Comparison of ENCODE assay signal across 37 mouse cellular contexts in the genomic region with DNA sequence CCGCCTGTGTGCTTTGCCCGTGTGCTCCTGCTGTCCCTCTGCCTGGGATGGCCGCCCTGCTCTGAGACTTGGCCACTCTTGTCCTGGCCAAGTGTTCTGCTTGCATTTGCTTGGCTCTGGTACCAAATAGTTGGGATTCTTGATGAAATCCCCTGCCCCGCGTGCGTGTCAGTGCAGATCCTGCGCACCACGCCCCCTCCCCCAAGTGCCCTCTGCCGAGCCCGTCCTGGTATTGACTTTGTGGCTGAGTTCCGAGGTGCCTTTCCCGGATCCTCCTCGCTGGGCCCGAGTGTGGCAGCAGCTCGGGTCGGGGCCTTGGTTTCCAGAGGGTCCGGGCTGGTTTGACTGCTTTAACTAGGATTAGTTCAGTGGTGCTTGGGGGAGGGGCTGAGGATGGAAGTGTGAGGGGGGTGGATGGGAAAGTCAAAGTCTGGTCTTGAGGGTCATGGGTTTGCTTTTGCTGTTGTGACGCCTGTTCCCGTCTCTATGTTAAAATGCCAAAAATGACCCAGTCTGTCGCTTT. TPM values are rescaled to one million over a fixed set of nuclear protein-coding genes. Genes with fewer than 3 reads are reported as not detected.
DNase-seq lines count a peak whose midpoint lies in the region; ATAC-seq lines count a peak whose summit lies in the region.
"Had no signal": no experiment of that assay in that cellular context is flagged by ENCODE, and none has a peak within 500 bp of the region (broad histone marks: within the 10 kb centered on the region; RNA-seq: fewer than 3 reads in every experiment).

No protein-coding gene starts in this region.

- intact Hi-C loops in heart, postnatal 10 days (cut with DNase I): loop anchor here (5.0 kb wide), 1 partner anchor 235 kb away; no protein-coding TSS in a partner anchor

- ATAC-seq in lung, embryonic 16.5 days (ENCODE audit: low read depth): 0 out of 2 replicates have a peak, but pooled peaks have one; percentile 19
- ATAC-seq: forebrain, postnatal 0 days; liver, embryonic 12.5 days; liver, postnatal 0 days; midbrain, embryonic 16.5 days had no signal

- H3K4me1 ChIP-seq in lung, embryonic 16.5 days (replicated peaks; ENCODE audit: control insufficient read depth, insufficient read depth, low read length): 0 out of 2 replicates have a peak, but pooled peaks cover 3% of the 10 kb centered on the region
- H3K4me1 ChIP-seq: forebrain, embryonic 10.5 days; kidney, embryonic 15.5 days had no signal

- H3K27me3 ChIP-seq in lung, embryonic 16.5 days (ENCODE audit: control insufficient read depth, insufficient read depth, low read depth, low read length): no peaks in the 10 kb centered on the region
- H3K27me3 ChIP-seq: CH12.LX; kidney, embryonic 15.5 days; limb, embryonic 12.5 days; liver, embryonic 12.5 days; stomach, embryonic 15.5 days had no signal

- no peaks in the 10 kb centered on the region for H3K9me3 ChIP-seq in lung, embryonic 16.5 days (ENCODE audit: control insufficient read depth, low read length)
- H3K9me3 ChIP-seq: forebrain, embryonic 10.5 days; heart, embryonic 10.5 days; kidney, embryonic 15.5 days; limb, embryonic 12.5 days; liver, embryonic 12.5 days; stomach, embryonic 15.5 days had no signal

- whole genome bisulfite sequencing in lung, embryonic 16.5 days: 57% methylated on average over 20 of the region's 20 CpGs

- H3K9ac ChIP-seq in lung, embryonic 16.5 days (ENCODE audit: low read length): no peak overlapping the region; the same call in 1 of the 2 replicates
- H3K9ac ChIP-seq: forebrain, postnatal 0 days; hindbrain, embryonic 14.5 days; kidney, embryonic 15.5 days; limb, embryonic 12.5 days; liver, embryonic 12.5 days; liver, postnatal 0 days; stomach, embryonic 15.5 days had no signal

- peak; percentile 88 for DNase-seq in heart, adult 11 months
- no peak for DNase-seq in heart, postnatal 10 days
- DNase-seq in lung, adult 18-20 months: no peak
- DNase-seq in urinary bladder, postnatal 14 days (ENCODE audit: low spot score): peak; percentile 26
- no peak for DNase-seq in urinary bladder, postnatal 36 days (ENCODE audit: low spot score in 2 of 2)
- no peak for DNase-seq in liver
- no peak for DNase-seq in right cerebral cortex, adult 2 months (ENCODE audit: low spot score in 2 of 2)
- DNase-seq: adrenal gland, adult 8-10 months; cerebellum, adult 2 months; forebrain, postnatal 0 days; gastrocnemius, postnatal 14 days; kidney, adult 18-20 months; liver, postnatal 0 days; retina, postnatal 1 day; right cerebral cortex, postnatal 25 days; thymus, postnatal 14 days had no signal

- no peak overlapping the region for H3K27ac ChIP-seq in lung, embryonic 16.5 days (ENCODE audit: low read length)
- H3K27ac ChIP-seq: forebrain, embryonic 10.5 days; heart, embryonic 10.5 days; hindbrain, embryonic 14.5 days; kidney, embryonic 15.5 days; limb, embryonic 12.5 days; liver, embryonic 12.5 days; stomach, embryonic 15.5 days had no signal

- H3K36me3 ChIP-seq in lung, embryonic 16.5 days (ENCODE audit: control insufficient read depth, insufficient read depth, low read length): peaks cover 42% of the 10 kb centered on the region

- no peak overlapping the region for H3K4me2 ChIP-seq in lung, embryonic 16.5 days (ENCODE audit: low read depth, low read length)
- H3K4me2 ChIP-seq: hindbrain, embryonic 14.5 days; kidney, embryonic 15.5 days; limb, embryonic 12.5 days; liver, embryonic 12.5 days; midbrain, embryonic 11.5 days; stomach, embryonic 15.5 days had no signal

- H3K4me3 ChIP-seq in lung, embryonic 16.5 days (ENCODE audit: low read length): no peak overlapping the region
- H3K4me3 ChIP-seq: forebrain, embryonic 10.5 days; heart, embryonic 10.5 days; kidney, embryonic 15.5 days; limb, embryonic 12.5 days; liver, embryonic 12.5 days; stomach, embryonic 15.5 days had no signal

RNA-seq across cellular contexts. Expression of a gene that starts 20.4 kb away (rescaled TPM):
- not detected for total RNA-seq in heart, postnatal 10 days (2021)
- not detected in 2 replicates for polyA plus RNA-seq in lung, embryonic 16.5 days (2015; fragmentation: Nextera tagmentation; extraction: Ambion mirVana)
- total RNA-seq: adrenal gland, adult 8-10 months; CH12.LX; forebrain, postnatal 0 days; gastrocnemius, postnatal 14 days; granulocyte monocyte progenitor cell, adult 5-6 weeks; hematopoietic stem cell, adult 5-6 weeks; megakaryocyte, adult 5-6 weeks had no signal
- polyA plus RNA-seq: C2C12; cerebellum, adult 2 months; embryonic facial prominence, embryonic 11.5 days; forebrain, embryonic 10.5 days; heart, embryonic 10.5 days; hindbrain, embryonic 14.5 days; kidney, embryonic 15.5 days; limb, embryonic 12.5 days; liver, embryonic 12.5 days; liver, postnatal 0 days; midbrain, embryonic 11.5 days; midbrain, embryonic 16.5 days; urinary bladder, adult 2 months had no signal

RNA-seq across cellular contexts. Expression of a gene that starts 21.7 kb away (rescaled TPM):
- 10 to 100 TPM; 31.8 to 36.0 TPM for total RNA-seq in heart, postnatal 10 days (2021)
- polyA plus RNA-seq in lung, embryonic 16.5 days (2015; fragmentation: Nextera tagmentation; extraction: Ambion mirVana): 21.9 and 22.4 TPM in 2 replicates

RNA-seq across cellular contexts. Expression of a gene that starts 52.0 kb away (rescaled TPM):
- total RNA-seq in heart, postnatal 10 days (2021): under 1 TPM; 0.40 to 0.48 TPM
- polyA plus RNA-seq in lung, embryonic 16.5 days (2015; fragmentation: Nextera tagmentation; extraction: Ambion mirVana): 1.8 and 2.3 TPM in 2 replicates
- total RNA-seq: CH12.LX; forebrain, postnatal 0 days; layer of hippocampus, adult 18-20 months; layer of hippocampus, postnatal 10 days; left cerebral cortex, adult 18-20 months; left cerebral cortex, postnatal 14 days had no signal
- polyA plus RNA-seq: limb, embryonic 12.5 days had no signal

RNA-seq across cellular contexts. Expression of a gene that starts 56.2 kb away (rescaled TPM):
- 10 to 100 TPM; 55.4 to 68.4 TPM for total RNA-seq in heart, postnatal 10 days (2021)
- polyA plus RNA-seq in lung, embryonic 16.5 days (2015; fragmentation: Nextera tagmentation; extraction: Ambion mirVana): 15.5 and 15.8 TPM in 2 replicates

Comparison
In these comparisons a context has a peak if more than half of its experiments do, and no peak if none do; other contexts are left out.
1. DNase-seq: peak in heart, adult 11 months (single experiment) and urinary bladder, postnatal 14 days (single experiment); none in heart, postnatal 10 days (0 of 2), lung, adult 18-20 months (0 of 2), urinary bladder, postnatal 36 days (0 of 2), liver (single experiment) and right cerebral cortex, adult 2 months (0 of 2).